Comparison of ENCODE assay signal across 22 mouse cellular contexts in genomic region chr12:92365926-92366325, GRCm38 (mm10).
DNase-seq lines count a peak whose midpoint lies in the region; ATAC-seq and TF ChIP-seq lines count a peak whose summit lies in the region.
"Had no signal": no experiment of that assay in that cellular context is flagged by ENCODE, and none has a peak within 500 bp of the region (broad histone marks: within the 10 kb centered on the region; RNA-seq: fewer than 3 reads in every experiment).

No protein-coding gene starts in this region.

- H3K4me2 ChIP-seq in hindbrain, postnatal 0 days (ENCODE audit: low read depth, low read length): no peak overlapping the region
- H3K4me2 ChIP-seq in hindbrain, embryonic 13.5 days: no peak overlapping the region

- TF ChIP-seq CTCF in hindbrain, postnatal 0 days (IDR thresholded peaks at IDR 0.05; ENCODE audit: low read depth): no peak

- DNase-seq in cerebellum, postnatal 10 days: peak; percentile 15 to 21
- DNase-seq in cerebellum, postnatal 25 days: no peak
- peak; percentile 5 for DNase-seq in hindbrain, postnatal 0 days (ENCODE audit: low spot score)
- DNase-seq in retina, embryonic 14.5 days (ENCODE audit: low spot score): peak; percentile 55
- DNase-seq in retina, postnatal 1 day: peak; percentile 55
- DNase-seq in layer of hippocampus, adult 18-20 months (ENCODE audit: low spot score in 2 of 2): no peak
- no peak for DNase-seq in urinary bladder, adult 18-20 months (ENCODE audit: low spot score in 2 of 2)
- DNase-seq: adrenal gland, adult 2 months; adrenal gland, adult 8-10 months; adrenal gland, postnatal 10 days; adrenal gland, postnatal 14 days; adrenal gland, postnatal 25 days; adrenal gland, postnatal 36 days; B cell, adult 2 months; cerebellum, adult 11 months; cerebellum, adult 11-12 months had no signal

- H3K4me1 ChIP-seq in hindbrain, postnatal 0 days (ENCODE audit: insufficient read depth, low read length): no peaks in the 10 kb centered on the region
- no peaks in the 10 kb centered on the region for H3K4me1 ChIP-seq in hindbrain, embryonic 13.5 days (replicated peaks)

- no peak overlapping the region for H3K9ac ChIP-seq in hindbrain, postnatal 0 days (replicated peaks; ENCODE audit: low read length)
- H3K9ac ChIP-seq in hindbrain, embryonic 13.5 days: no peak overlapping the region

- H3K9me3 ChIP-seq in hindbrain, postnatal 0 days (ENCODE audit: low read length): no peaks in the 10 kb centered on the region
- H3K9me3 ChIP-seq in hindbrain, embryonic 13.5 days: no peaks in the 10 kb centered on the region

- ATAC-seq in hindbrain, postnatal 0 days: no peak
- ATAC-seq in hindbrain, embryonic 13.5 days (ENCODE audit: low FRiP score): no peak
- ATAC-seq: activated CD4-positive, CD25-positive, alpha-beta regulatory T cell, adult 4 months; CD4-positive, CD25-positive, alpha-beta regulatory T cell, adult 4 months; Patski had no signal

- no peak overlapping the region for H3K27ac ChIP-seq in hindbrain, postnatal 0 days
- no peak overlapping the region for H3K27ac ChIP-seq in hindbrain, embryonic 13.5 days

- H3K4me3 ChIP-seq in hindbrain, postnatal 0 days (ENCODE audit: low read length): no peak overlapping the region
- no peak overlapping the region for H3K4me3 ChIP-seq in hindbrain, embryonic 13.5 days

- no peaks in the 10 kb centered on the region for H3K36me3 ChIP-seq in hindbrain, postnatal 0 days (ENCODE audit: insufficient read depth, low read length)
- H3K36me3 ChIP-seq in hindbrain, embryonic 13.5 days: no peaks in the 10 kb centered on the region
- H3K36me3 ChIP-seq: G1E had no signal

- WGBS in hindbrain, postnatal 0 days: 79% methylated on average over 5 of the region's 5 CpGs
- 78% methylated on average over 5 of the region's 5 CpGs for WGBS in hindbrain, embryonic 13.5 days

- H3K27me3 ChIP-seq in hindbrain, postnatal 0 days (ENCODE audit: insufficient read depth, low read length): no peaks in the 10 kb centered on the region
- H3K27me3 ChIP-seq in hindbrain, embryonic 13.5 days: no peaks in the 10 kb centered on the region
- H3K27me3 ChIP-seq: CH12.LX, Patski had no signal

Comparison
In these comparisons a context has a peak if more than half of its experiments do, and no peak if none do; other contexts are left out.
1. DNase-seq: peak in cerebellum, postnatal 10 days (2 of 2), hindbrain, postnatal 0 days (single experiment), retina, embryonic 14.5 days (single experiment) and retina, postnatal 1 day (single experiment); none in cerebellum, postnatal 25 days (0 of 2), layer of hippocampus, adult 18-20 months (0 of 2) and urinary bladder, adult 18-20 months (0 of 2).